Mouse (Mus musculus) adrenal gland, adult 2 months (tissue): ENCODE data around the gene Tmem201. TPM values are rescaled to one million over a fixed set of nuclear protein-coding genes. Genes with fewer than 3 reads are reported as not detected.

Experiments
- DNase-seq: peaks from one replicate; pipeline ENCODE4 v3.0.0; 2021
- polyA plus RNA-seq: library from polyadenylated mRNA; depleted of rRNA; stranded (reverse); fragments of >200 nt; gene quantifications from 2 replicates; pipeline ENCODE4 v1.2.3, GENCODE M21; 2012; rRNA removed
- total RNA-seq, 2 experiments: library from RNA; stranded (reverse); gene quantifications; 2 replicates each; pipeline ENCODE4 v1.2.3; 2021

Gene Tmem201
- total and polyA plus RNA-seq, 3 experiments = 30.0 to 95.4 (median 31.0) TPM

DNA sequence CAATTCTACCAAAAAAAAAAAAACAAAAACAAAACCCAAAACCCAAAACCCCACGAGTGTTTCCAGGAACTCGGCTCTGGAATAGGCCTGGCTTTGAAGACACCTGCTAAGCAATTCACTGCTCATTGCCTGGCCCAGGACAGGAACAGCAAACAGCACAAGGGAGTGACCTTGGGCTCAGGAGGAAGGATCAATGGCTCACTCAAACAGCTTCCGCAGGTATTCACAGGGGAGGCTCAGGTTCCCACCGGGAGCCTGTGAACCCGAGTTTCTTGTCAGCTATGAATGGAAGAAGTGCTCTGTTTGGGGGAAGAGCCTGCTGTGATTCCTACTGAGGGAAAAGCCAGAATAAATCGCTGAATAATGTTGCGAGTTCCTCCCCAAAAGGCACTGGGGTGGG lies 54.0 kb downstream of the Tmem201 start:
- no peak for DNase-seq

DNA sequence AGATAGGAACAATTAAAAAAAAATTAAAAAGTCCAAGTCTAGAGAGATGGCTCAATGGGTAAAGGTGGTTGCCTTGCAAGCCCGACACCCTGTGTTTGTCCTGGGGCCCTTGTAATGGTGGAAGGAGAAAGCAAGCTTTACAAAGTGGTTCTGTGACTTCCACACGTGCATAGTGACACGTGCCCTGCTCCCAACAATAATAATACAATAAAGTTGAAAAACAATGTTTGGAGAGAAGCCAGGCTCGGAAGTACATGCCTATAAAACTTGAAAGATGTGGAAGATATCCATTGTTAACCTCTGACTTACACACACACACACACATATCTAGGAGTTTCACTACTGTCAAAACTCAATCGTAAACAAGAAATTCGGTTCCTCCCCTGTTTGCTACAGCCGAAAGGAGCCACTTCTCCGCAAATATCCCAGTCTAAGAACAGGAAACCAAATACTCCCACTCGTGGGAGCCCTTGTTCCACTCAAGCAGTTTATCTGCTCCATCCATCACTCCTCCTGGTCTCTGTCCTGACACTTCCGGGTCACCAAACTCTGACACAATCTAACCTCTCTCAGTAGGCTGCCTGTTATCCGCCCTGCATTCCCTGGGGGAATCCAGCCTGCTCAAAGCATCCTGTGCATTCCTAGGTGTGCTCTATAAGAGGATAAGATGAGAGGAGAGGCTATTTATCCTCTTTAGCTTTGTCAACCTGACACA lies 58.6 kb downstream of the Tmem201 start:
- no peak for DNase-seq

DNA sequence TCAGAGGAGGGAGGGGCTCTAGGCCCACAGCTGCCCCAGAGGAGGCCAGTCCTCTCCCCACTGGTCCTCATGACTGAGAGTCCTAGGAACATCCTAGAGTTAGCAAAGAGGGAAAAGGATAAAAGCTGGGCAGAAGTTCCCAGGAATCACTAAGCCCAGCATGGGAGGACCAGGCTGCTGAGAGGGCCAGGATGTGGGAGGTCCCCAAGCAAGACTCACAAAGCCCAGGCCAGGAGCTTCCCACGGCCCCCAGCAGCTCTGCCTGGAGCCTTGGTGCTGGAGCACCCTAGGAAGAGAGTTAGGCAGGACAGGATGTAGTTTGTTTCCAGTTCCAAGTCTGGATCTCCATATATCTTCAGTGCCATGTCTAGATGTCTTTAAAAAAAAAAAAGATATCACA lies 59.8 kb downstream of the Tmem201 start:
- no peak for DNase-seq

DNA sequence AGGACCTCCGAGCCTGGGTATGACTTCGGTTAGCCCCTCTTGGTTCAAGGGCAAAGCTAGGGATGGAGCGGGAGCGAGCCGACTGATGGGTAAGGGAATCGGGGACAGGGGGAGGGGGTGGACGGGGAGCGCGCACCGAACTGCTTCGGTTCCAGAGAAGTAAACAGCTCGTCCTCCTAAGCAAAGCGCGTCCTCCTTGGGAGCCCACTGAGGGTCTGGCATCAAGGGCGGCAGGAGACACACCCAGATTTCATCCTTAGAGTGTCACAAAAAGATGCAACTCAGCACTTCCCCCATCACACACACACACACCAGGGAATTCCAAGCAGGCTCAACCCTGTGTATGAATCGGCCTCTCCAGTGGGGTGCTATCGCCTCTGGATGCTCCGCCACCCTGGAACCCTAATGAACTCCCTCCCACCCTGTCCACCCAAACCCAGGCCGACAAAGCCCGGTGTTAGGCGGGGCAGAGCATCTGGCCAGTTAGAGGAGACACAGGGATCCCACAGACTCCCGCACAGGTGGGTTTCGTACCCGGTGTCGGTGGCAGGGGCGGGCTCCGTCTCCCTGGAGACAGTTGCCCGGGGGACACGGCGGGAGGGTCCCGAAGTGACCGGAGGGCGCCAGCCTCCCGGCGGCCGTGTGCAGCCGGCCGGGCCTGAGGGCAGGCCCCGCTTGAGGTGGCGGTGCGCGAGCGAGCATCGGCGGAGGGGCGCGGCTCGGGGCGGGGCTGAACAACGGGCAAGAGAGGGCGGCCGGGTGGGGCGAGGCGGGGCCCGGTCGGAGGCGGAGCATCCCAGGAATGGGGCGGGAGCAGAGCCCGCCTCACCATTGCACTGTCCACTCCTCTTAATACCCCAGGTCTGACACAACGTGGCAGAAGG lies 62.2 kb downstream of the Tmem201 start:
- DNase-seq = peak; percentile 92

DNA sequence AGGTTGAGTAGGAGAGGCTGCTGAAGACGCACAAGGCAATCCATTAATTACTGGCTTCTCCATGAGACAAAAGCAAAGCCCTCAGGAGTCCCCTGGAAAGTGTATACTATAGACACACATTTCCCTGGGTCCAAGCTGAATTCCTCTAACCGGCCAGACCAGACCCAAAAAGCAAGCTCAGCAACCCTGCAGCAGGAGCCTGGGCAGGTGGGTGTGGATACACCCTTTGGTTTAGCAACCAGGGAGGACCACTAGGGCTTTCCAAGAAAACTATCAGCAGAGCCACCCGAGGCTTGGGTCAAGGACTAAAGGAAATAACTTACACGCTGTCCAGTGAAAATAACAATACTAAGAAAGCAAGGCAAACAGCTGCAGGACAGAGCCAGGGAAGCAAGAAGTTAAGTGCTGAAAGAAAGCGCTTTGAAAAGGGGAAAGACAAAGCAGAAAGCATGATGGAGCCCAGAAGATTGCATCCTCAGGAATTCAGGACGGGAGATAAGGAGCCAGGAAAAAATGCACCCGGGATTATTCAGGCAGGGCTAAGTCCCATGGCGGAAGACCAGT lies 62.9 kb downstream of the Tmem201 start:
- no peak for DNase-seq

DNA sequence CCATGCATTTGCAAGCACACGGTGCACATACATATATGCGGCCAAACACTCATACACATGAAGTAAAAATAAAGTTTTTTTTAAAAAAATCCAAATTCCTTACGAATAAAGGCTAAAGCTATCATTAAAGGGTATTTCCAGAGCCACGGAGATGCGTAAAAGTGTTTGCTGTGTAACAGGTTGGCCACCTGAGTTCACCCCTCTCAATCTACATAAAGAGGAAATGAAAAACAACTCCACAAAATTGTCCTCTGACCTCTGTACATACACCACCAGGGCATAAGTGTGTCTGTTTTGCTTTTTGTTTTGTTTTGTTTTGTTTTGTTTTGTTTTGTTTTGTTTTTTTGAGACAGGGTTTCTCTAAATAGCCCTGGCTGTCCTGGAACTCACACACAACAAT lies 65.1 kb downstream of the Tmem201 start:
- DNase-seq = no peak

DNA sequence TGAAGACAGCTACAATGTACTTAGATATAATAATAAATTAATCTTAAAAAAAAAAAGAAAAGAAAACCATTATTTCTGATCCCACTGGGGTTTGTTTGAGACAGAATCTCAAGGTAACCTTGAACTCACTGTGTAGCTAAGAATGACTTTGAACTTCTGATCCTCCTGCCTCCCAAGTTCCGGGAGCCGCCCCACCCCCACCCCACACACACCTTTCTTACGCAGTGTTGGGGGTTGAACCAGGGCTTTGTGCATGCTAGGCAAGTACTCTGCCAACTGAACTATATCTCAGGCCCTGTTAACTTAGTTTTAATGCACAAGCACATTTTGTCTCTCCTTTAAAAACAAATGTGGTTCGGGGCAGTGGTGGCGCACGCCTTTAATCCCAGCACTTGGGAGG lies 66.7 kb downstream of the Tmem201 start:
- no peak for DNase-seq

DNA sequence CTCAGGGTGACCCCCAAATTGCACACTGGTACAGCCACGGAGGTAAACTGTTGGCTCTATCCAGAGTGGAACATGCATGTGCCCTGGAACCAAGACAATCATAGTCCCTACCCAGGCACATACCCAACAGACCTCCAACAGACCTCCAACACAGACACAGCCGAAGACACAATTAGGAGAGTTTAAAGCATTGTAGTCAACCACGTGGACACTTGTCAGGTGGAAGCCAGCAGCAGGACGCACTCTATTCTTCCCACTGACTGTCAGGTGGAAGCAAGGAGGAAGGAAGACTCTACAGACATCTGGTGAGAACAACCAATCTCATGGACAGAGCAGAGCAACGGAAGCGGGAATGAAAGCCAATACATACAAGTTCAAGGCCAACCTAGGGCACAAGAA lies 72.2 kb downstream of the Tmem201 start:
- DNase-seq = no peak

Other genes with a start within 250 kb of the Tmem201 start
- gene Ctnnbip1, start 219.8 kb downstream of the Tmem201 start, total RNA-seq = 10 to 100 TPM; 19.4 to 25.3 TPM
- 26.2 and 26.4 TPM in 2 replicates for gene Ctnnbip1, start 219.8 kb downstream of the Tmem201 start, polyA plus RNA-seq
- 100 to 1,000 TPM in 1 of 2 experiments, 10 to 100 TPM in 1; 98.4 to 110 TPM for gene Clstn1, start 151.6 kb downstream of the Tmem201 start, total RNA-seq
- 44.5 and 48.8 TPM in 2 replicates for gene Clstn1, start 151.6 kb downstream of the Tmem201 start, polyA plus RNA-seq
- 1 to 10 TPM; 6.1 to 6.2 TPM for gene Pik3cd, start 35.5 kb downstream of the Tmem201 start, total RNA-seq
- gene Pik3cd, start 35.5 kb downstream of the Tmem201 start, polyA plus RNA-seq = 4.2 and 5.0 TPM in 2 replicates
- gene Slc25a33, start 36.2 kb upstream of the Tmem201 start, total RNA-seq = 10 to 100 TPM; 18.7 to 26.7 TPM
- 29.0 and 43.2 TPM in 2 replicates for gene Slc25a33, start 36.2 kb upstream of the Tmem201 start, polyA plus RNA-seq
- 10 to 100 TPM; 22.2 to 29.5 TPM for gene Spsb1, start 217.0 kb upstream of the Tmem201 start, total RNA-seq
- gene Spsb1, start 217.0 kb upstream of the Tmem201 start, polyA plus RNA-seq = 26.3 and 26.9 TPM in 2 replicates